Mouse (Mus musculus) heart, adult 2 months (tissue): Measurements from ENCODE around the gene Rcor3. TPM values are rescaled to one million over a fixed set of nuclear protein-coding genes. Genes with fewer than 3 reads are reported as not detected.
A peak's percentile ranks its signal among the peaks of the same experiment; 100 is the strongest.

Experiments
- DNase-seq, 2 experiments: peaks; one replicate each; pipeline ENCODE4 v3.0.0; 2021
- H3K27ac ChIP-seq: fragments of 200-600 bp; 2 replicates; pipeline ENCODE4 v1.8.1; 2022
- H3K27me3 ChIP-seq: fragments of 200-500 bp; 2 replicates; pipeline ENCODE4 v1.6.1; 2012; ENCODE audit warnings: mild to moderate bottlenecking, low read length, inconsistent platforms, mixed read lengths; ENCODE audit not compliant: control insufficient read depth, insufficient read depth
- H3K36me3 ChIP-seq: fragments of 200-500 bp; 2 replicates; pipeline ENCODE4 v1.6.1; 2012; ENCODE audit warnings: low read length, inconsistent platforms; ENCODE audit not compliant: control insufficient read depth, insufficient read depth
- H3K4me1 ChIP-seq: fragments of 200-500 bp; 2 replicates; pipeline ENCODE4 v1.6.1; 2011; ENCODE audit warnings: low read length; ENCODE audit not compliant: control insufficient read depth, insufficient read depth
- H3K4me3 ChIP-seq: fragments of 200-600 bp; 2 replicates; pipeline ENCODE4 v1.8.1; 2022
- H3K79me2 ChIP-seq: fragments of 200-500 bp; replicated peaks from 2 replicates; pipeline ENCODE4 v1.6.1; 2012; ENCODE audit warnings: mild to moderate bottlenecking, inconsistent platforms, low read length, moderate library complexity, mixed read lengths; ENCODE audit not compliant: control insufficient read depth, insufficient read depth
- H3K9ac ChIP-seq: fragments of 200-500 bp; 2 replicates; pipeline ENCODE4 v1.6.1; 2012; ENCODE audit warnings: low read depth, mild to moderate bottlenecking, control low read depth, inconsistent platforms, low read length, mixed read lengths
- CTCF ChIP-seq: fragments of 200-600 bp; IDR thresholded peaks from 2 replicates; pipeline ENCODE4 v1.8.1; 2022; ENCODE audit warnings: antibody characterized with exemption, mild to moderate bottlenecking, moderate library complexity
- EP300 ChIP-seq: fragments of 200-500 bp; IDR thresholded peaks from 2 replicates; pipeline ENCODE4 v1.6.1; 2011; ENCODE audit warnings: low read depth, low read length, control low read depth; ENCODE audit not compliant: insufficient read depth
- POLR2A ChIP-seq: fragments of 200-500 bp; IDR thresholded peaks from 2 replicates; pipeline ENCODE4 v1.6.1; 2011; ENCODE audit warnings: mild to moderate bottlenecking, low read depth, low read length, control low read depth; ENCODE audit not compliant: insufficient read depth
- WGBS: fragments of 180-500 bp; shearing (Covaris S2); methylation state at CpG from one replicate; pipeline ENCODE4 v1.1.7; 2018; 5-methylcytosine and 5-hydroxymethylcytosine counted together
- intact Hi-C: fragments of 180-260 bp; cut with DNase I; formaldehyde crosslinking; loops from one replicate; pipeline ENCODE4 v1.15.1; 2025
- polyA plus RNA-seq: library from polyadenylated mRNA; depleted of rRNA; stranded (reverse); fragments of >200 nt; gene quantifications from 2 replicates; pipeline ENCODE4 v1.2.3, GENCODE M21; 2012
- total RNA-seq, 2 experiments: library from RNA; stranded (reverse); gene quantifications; 2 replicates each; pipeline ENCODE4 v1.2.3; 2021

Gene Rcor3
- total and polyA plus RNA-seq, 3 experiments = 26.3 to 38.3 (median 35.0) TPM

DNA sequence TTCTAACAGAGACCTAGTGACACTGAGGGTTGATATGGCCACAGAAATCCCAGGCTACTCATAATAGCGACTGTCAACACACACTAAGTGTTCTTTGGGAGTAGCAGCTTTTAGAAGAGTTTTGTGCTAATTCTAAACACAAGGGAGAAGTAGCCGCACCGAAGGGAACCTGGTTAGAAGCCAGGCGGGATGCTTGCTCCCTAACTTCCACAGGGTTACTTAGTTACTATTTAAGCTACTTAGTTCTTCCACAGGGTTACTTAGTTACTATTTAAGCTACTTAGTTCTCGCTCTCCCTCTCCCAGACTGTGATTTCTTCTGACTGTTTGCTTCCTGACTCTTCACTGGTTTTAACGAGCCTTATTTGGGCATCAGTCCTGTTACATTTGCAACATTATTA is 34.7 kb downstream of the Rcor3 start:
- 75% methylated on average over 6 of the region's 6 CpGs for WGBS
- TF ChIP-seq CTCF (no peak), EP300 (no peak), POLR2A (no peak)
- Histone ChIP-seq H3K36me3 (no peaks in the 10 kb centered on the region; the same call in 1 of the 2 replicates), H3K9ac (no peak overlapping the region), H3K27ac (no peak overlapping the region), H3K4me3 (no peak overlapping the region), H3K79me2 (no peaks in the 10 kb centered on the region), H3K27me3 (no peaks in the 10 kb centered on the region), H3K4me1 (no peaks in the 10 kb centered on the region)
- intact Hi-C loops = no loop called here
- DNase-seq = no peak

DNA sequence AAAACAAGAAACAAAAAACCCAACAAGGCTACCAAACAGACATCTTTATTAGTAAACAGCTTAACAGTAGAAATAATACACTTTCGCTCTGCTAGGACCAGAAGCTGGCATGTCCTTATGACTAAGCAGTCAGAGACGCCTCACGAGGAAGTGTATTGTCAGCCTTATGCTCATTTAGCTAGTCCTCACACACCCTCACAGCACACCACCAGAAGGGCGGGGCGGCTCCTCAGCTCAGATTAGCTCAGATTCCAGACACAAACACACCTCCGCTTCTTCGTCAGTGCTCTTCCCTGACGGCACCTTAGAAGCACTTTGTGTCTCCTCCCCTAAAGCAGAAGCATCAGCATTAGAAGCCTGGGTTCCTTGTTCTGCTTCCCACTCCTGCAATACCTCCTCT is 36.5 kb downstream of the Rcor3 start:
- Histone ChIP-seq H3K79me2 (no peaks in the 10 kb centered on the region), H3K9ac (no peak overlapping the region), H3K4me3 (no peak overlapping the region), H3K36me3 (no peaks in the 10 kb centered on the region; the same call in 1 of the 2 replicates), H3K4me1 (no peaks in the 10 kb centered on the region), H3K27ac (no peak overlapping the region), H3K27me3 (no peaks in the 10 kb centered on the region)
- TF ChIP-seq EP300 (no peak), CTCF (no peak), POLR2A (no peak)
- no peak for DNase-seq
- 70% methylated on average over 8 of the region's 8 CpGs for WGBS
- intact Hi-C loops = no loop called here

GRCm38 (mm10) chr1:192100742-192101141 is 37.1 kb downstream of the Rcor3 start:
- Histone ChIP-seq H3K79me2 (no peaks in the 10 kb centered on the region), H3K36me3 (no peaks in the 10 kb centered on the region), H3K27me3 (no peaks in the 10 kb centered on the region), H3K4me1 (no peaks in the 10 kb centered on the region), H3K27ac (no peak overlapping the region), H3K4me3 (no peak overlapping the region), H3K9ac (no peak overlapping the region)
- TF ChIP-seq POLR2A (no peak), EP300 (no peak), CTCF (no peak)
- WGBS = 94% methylated on average over 11 of the region's 11 CpGs
- DNase-seq = no peak
- intact Hi-C loops = no loop called here

DNA sequence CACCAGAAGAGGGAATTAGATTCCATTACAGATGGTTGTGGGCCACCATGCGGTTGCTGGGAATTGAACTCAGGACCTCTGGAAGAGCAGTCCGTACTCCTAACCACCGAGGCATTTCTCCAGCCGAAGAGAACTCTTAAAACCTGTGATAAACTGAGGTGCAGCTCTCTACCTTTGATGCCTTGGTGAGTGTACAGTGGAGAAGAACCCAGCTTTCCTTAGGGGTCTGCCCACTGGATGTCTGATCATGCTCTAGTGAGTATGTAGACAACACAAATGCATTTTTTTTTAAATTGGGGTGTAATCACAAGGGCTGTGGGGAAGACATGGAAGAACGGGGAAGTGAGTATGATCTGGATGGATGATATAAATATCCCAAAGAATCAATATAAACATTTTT is 42.2 kb downstream of the Rcor3 start:
- H3K4me1 ChIP-seq = peaks cover 3% of the 10 kb centered on the region
- no peaks in the 10 kb centered on the region for H3K79me2 ChIP-seq
- no peak for DNase-seq
- H3K27ac ChIP-seq = no peak overlapping the region
- intact Hi-C loops = no loop called here
- H3K36me3 ChIP-seq = no peaks in the 10 kb centered on the region
- H3K4me3 ChIP-seq = no peak overlapping the region
- WGBS = 84% methylated on average over 5 of the region's 5 CpGs
- H3K9ac ChIP-seq = no peak overlapping the region
- TF ChIP-seq EP300 (no peak), POLR2A (no peak), CTCF (no peak)
- H3K27me3 ChIP-seq = no peaks in the 10 kb centered on the region

DNA sequence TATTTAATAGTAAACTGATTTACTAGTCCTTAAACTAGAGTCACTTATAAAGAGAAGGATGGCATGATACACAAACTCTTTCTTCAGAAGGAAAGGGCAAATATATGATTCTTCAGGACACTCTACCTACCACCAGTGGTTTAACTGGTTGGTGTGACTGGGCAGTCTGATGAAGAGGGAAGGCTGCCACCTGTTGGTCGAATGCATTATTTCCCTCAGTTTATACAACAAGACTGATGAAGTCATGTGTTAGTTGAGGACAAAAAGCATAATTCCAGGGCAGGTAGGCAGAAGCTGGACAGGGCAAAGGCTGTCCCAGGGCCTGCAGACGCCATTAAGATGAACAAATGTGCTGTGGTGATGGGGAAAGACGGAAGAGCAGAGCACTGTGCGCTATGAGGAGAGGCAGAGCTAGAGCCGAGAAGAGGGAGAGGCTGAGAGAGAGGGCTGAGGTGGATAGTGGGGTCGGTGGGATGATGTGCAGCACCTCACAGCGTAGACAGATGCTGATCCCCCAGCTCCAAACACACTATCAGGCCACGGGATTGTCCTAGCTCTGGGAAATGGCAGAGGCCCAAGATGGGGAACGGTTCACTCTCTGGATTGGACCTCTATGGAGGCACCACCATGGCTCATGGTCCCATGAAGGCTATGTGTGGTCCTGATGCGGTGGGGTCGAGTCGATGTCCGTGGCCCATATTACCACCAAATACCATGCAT is 43.3 kb downstream of the Rcor3 start:
- H3K4me1 ChIP-seq = peaks cover 7% of the 10 kb centered on the region
- no peak for TF ChIP-seq POLR2A
- peak; percentile 90 for TF ChIP-seq CTCF
- 0 out of 2 replicates have a peak, but pooled peaks have one; percentile 25 for TF ChIP-seq EP300
- no peaks in the 10 kb centered on the region for H3K79me2 ChIP-seq
- H3K9ac ChIP-seq = no peak overlapping the region
- DNase-seq = peak; percentile 59 to 61
- H3K4me3 ChIP-seq = no peak overlapping the region
- intact Hi-C loops = no loop called here
- no peak overlapping the region for H3K27ac ChIP-seq
- WGBS = 50% methylated on average over 13 of the region's 13 CpGs
- H3K27me3 ChIP-seq = no peaks in the 10 kb centered on the region
- no peaks in the 10 kb centered on the region for H3K36me3 ChIP-seq
